Mouse (Mus musculus) cerebellum, adult 8-10 months (tissue): ENCODE measurements at regions not wholly inside any gene's neighbourhood (a gene's known extent, or its start where the extent isn't known, plus 50 kb on each side); places are given as distances from the start of the nearest gene placed in this dataset.

Source experiments
- DNase-seq: peaks from one replicate; pipeline ENCODE4 v3.0.0; 2022

GRCm38 (mm10) chr1:48276206-48276605 lies 1383.6 kb upstream of the Slc39a10 start:
- peak; percentile 91 for DNase-seq

GRCm38 (mm10) chr1:48275666-48276065 lies 1383.0 kb upstream of the Slc39a10 start:
- DNase-seq = peak; percentile 12
